Mouse (Mus musculus) lung, postnatal 0 days (tissue): Measurements from ENCODE around the gene Setd4.

Experiments used
- CTCF ChIP-seq: IDR thresholded peaks from 2 replicates; pipeline ENCODE4 v1.5.1; 2016; ENCODE audit warnings: antibody characterized with exemption, mild to moderate bottlenecking
- EP300 ChIP-seq: IDR thresholded peaks from 2 replicates; pipeline ENCODE4 v1.6.1; 2016; ENCODE audit warnings: antibody characterized with exemption, mild to moderate bottlenecking, control low read depth

DNA sequence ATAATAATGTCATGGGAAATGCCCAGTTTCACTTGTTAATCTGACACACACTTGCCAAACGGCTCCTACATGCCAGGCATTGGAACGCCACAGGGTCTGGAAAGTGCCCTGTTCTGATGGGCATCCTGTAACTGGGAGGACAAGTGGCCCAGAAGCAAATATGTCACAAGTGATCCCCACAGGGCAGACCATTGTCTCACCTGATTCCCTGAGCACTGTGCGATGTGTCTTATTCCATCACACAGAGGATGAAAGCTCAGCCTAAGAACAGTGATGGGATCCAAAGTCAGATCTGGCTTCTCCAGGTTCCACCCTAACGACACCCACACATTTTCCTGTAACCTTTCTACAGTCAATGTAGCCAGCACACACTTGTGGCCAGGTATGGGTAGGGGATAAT is 58.9 kb downstream of the Setd4 start:
- TF ChIP-seq CTCF (no peak), EP300 (no peak)
